Comparison of ENCODE assay signal across 26 mouse cellular contexts in genomic region chr13:30560603-30561002, GRCm38 (mm10).
"Had no signal": no experiment of that assay in that cellular context is flagged by ENCODE, and none has a peak within 500 bp of the region (broad histone marks: within the 10 kb centered on the region; RNA-seq: fewer than 3 reads in every experiment).

No protein-coding gene starts in this region.

- H3K36me3 ChIP-seq: embryonic facial prominence, embryonic 10.5 days; embryonic facial prominence, embryonic 12.5 days; embryonic facial prominence, embryonic 13.5 days; embryonic facial prominence, embryonic 15.5 days; forebrain, embryonic 10.5 days; forebrain, embryonic 12.5 days; forebrain, embryonic 15.5 days; heart, embryonic 10.5 days had no signal

- H3K9me3 ChIP-seq: embryonic facial prominence, embryonic 10.5 days; embryonic facial prominence, embryonic 12.5 days; embryonic facial prominence, embryonic 13.5 days; embryonic facial prominence, embryonic 15.5 days; forebrain, embryonic 10.5 days; forebrain, embryonic 12.5 days; forebrain, embryonic 13.5 days; forebrain, embryonic 15.5 days; heart, embryonic 10.5 days had no signal

- H3K9ac ChIP-seq: embryonic facial prominence, embryonic 12.5 days; embryonic facial prominence, embryonic 13.5 days; embryonic facial prominence, embryonic 15.5 days; forebrain, embryonic 12.5 days; forebrain, embryonic 13.5 days; forebrain, embryonic 15.5 days; forebrain, postnatal 0 days had no signal

- H3K27me3 ChIP-seq: embryonic facial prominence, embryonic 12.5 days; embryonic facial prominence, embryonic 15.5 days; forebrain, embryonic 12.5 days; forebrain, embryonic 13.5 days; forebrain, embryonic 15.5 days had no signal

- DNase-seq: cerebellum, adult 9-10 months; cerebellum, adult 9-11 months; cerebellum, postnatal 10 days; cerebellum, postnatal 14 days; cerebellum, postnatal 25 days; cerebellum, postnatal 36 days; embryo, embryonic 11 days; forebrain, postnatal 0 days; gastrocnemius, adult 2 months; gastrocnemius, postnatal 10 days; gastrocnemius, postnatal 14 days; gastrocnemius, postnatal 25 days; gastrocnemius, postnatal 36 days; heart, adult 11 months; heart, adult 18-20 months; heart, adult 2 months had no signal

- H3K4me2 ChIP-seq: embryonic facial prominence, embryonic 12.5 days; embryonic facial prominence, embryonic 13.5 days; embryonic facial prominence, embryonic 15.5 days; forebrain, embryonic 12.5 days; forebrain, embryonic 13.5 days; forebrain, embryonic 15.5 days had no signal

- H3K27ac ChIP-seq: embryonic facial prominence, embryonic 10.5 days; embryonic facial prominence, embryonic 12.5 days; embryonic facial prominence, embryonic 13.5 days; embryonic facial prominence, embryonic 15.5 days; forebrain, embryonic 10.5 days; forebrain, embryonic 12.5 days; forebrain, embryonic 13.5 days; forebrain, embryonic 15.5 days; gastrocnemius, adult 2 months; heart, adult 2 months; heart, embryonic 10.5 days had no signal

- H3K4me3 ChIP-seq: embryonic facial prominence, embryonic 10.5 days; embryonic facial prominence, embryonic 12.5 days; embryonic facial prominence, embryonic 13.5 days; embryonic facial prominence, embryonic 15.5 days; erythroblast, embryonic 14.5 days; forebrain, embryonic 10.5 days; forebrain, embryonic 12.5 days; forebrain, embryonic 13.5 days; forebrain, embryonic 15.5 days; gastrocnemius, adult 2 months; heart, adult 2 months; heart, embryonic 10.5 days had no signal

- H3K4me1 ChIP-seq: embryonic facial prominence, embryonic 10.5 days; embryonic facial prominence, embryonic 12.5 days; embryonic facial prominence, embryonic 13.5 days; embryonic facial prominence, embryonic 15.5 days; forebrain, embryonic 10.5 days; forebrain, embryonic 12.5 days; forebrain, embryonic 13.5 days; forebrain, embryonic 15.5 days; heart, embryonic 10.5 days had no signal
